Mouse (Mus musculus): ENCODE measurements around the gene Rpia. TPM values are rescaled to one million over a fixed set of nuclear protein-coding genes. Genes with fewer than 3 reads are reported as not detected.

Rpia gene
- 22.1 TPM for polyA plus RNA-seq (2014; fragmentation: Illumina TruSeq; extraction: RNeasy Lipid Tissue Mini Kit (QIAGEN cat#74804); ENCODE audit: low read depth, low replicate concordance)

GRCm38 (mm10) chr6:70791824-70792535 is at the start of gene Rpia:
TSS of gene Rpia (minus strand) at chr6:70792232.

Other genes with a start within 250 kb of the Rpia start
- gene Eif2ak3, start 52.3 kb upstream of the Rpia start, polyA plus RNA-seq (2014; fragmentation: Illumina TruSeq; extraction: RNeasy Lipid Tissue Mini Kit (QIAGEN cat#74804); ENCODE audit: low read depth, low replicate concordance): 27.5 TPM
- gene Tex37, start 126.7 kb upstream of the Rpia start, polyA plus RNA-seq (2014; fragmentation: Illumina TruSeq; extraction: RNeasy Lipid Tissue Mini Kit (QIAGEN cat#74804); ENCODE audit: low read depth, low replicate concordance): not detected
- not detected for gene Foxi3, start 164.3 kb upstream of the Rpia start, polyA plus RNA-seq (2014; fragmentation: Illumina TruSeq; extraction: RNeasy Lipid Tissue Mini Kit (QIAGEN cat#74804); ENCODE audit: low read depth, low replicate concordance)